Mouse (Mus musculus) midbrain, embryonic 14.5 days (tissue): ENCODE measurements around the gene Oscar. TPM values are rescaled to one million over a fixed set of nuclear protein-coding genes. Genes with fewer than 3 reads are reported as not detected.

Experiments
- microRNA-seq: library from miRNA; unstranded; fragments of <30 nt; microRNA quantifications from one replicate; pipeline ENCODE4, GENCODE M21; 2016
- polyA plus RNA-seq: library from polyadenylated mRNA; unstranded; fragments of >200 nt; fragmentation: Nextera tagmentation; extraction: Ambion mirVana; gene quantifications from 2 replicates; pipeline ENCODE4 v1.2.1, GENCODE M21; 2014

Gene Oscar
- polyA plus RNA-seq, 1 experiment from 2014 or later: 0.26 TPM

Small RNA genes within 50 kb of the gene (microRNA-seq; reads per million reads assigned to microRNA genes)
- gene Gm25100 (not detected), gene Mir3572 (5.7 reads per million, percentile 28 among the genes with 10 or more reads in this experiment)

Other genes with a start within 250 kb of the Oscar start
- 12.5 and 12.8 TPM in 2 replicates for gene Cacng8, start 225.5 kb downstream of the Oscar start, polyA plus RNA-seq
- gene Cacng6, start 192.0 kb downstream of the Oscar start, polyA plus RNA-seq: 0.18 TPM in 1 of 2 replicates, not detected in the other
- gene Tarm1, start 113.5 kb downstream of the Oscar start, polyA plus RNA-seq: not detected in 2 replicates
- gene Ndufa3, start 1.2 kb upstream of the Oscar start, polyA plus RNA-seq: 432 and 586 TPM in 2 replicates
- 30.4 and 38.5 TPM in 2 replicates for gene Tfpt, start 13.8 kb upstream of the Oscar start, polyA plus RNA-seq
- gene Prpf31, start 13.8 kb upstream of the Oscar start, polyA plus RNA-seq: 71.0 and 82.7 TPM in 2 replicates
- 36.6 and 51.2 TPM in 2 replicates for gene Cnot3, start 29.1 kb upstream of the Oscar start, polyA plus RNA-seq
- 10.6 TPM in 2 replicates for gene Leng1, start 49.7 kb upstream of the Oscar start, polyA plus RNA-seq
- gene Tmc4, start 61.4 kb upstream of the Oscar start, polyA plus RNA-seq: 3.0 and 3.2 TPM in 2 replicates
- 232 and 277 TPM in 2 replicates for gene Tsen34, start 76.7 kb upstream of the Oscar start, polyA plus RNA-seq
- gene Mboat7, start 77.4 kb upstream of the Oscar start, polyA plus RNA-seq: 70.6 and 70.7 TPM in 2 replicates
- 857 and 868 TPM in 2 replicates for gene Rps9, start 87.8 kb upstream of the Oscar start, polyA plus RNA-seq
- 0.11 and 0.34 TPM in 2 replicates for gene Pirb, start 104.2 kb upstream of the Oscar start, polyA plus RNA-seq
- not detected in 2 replicates for gene Gm15448, start 209.5 kb upstream of the Oscar start, polyA plus RNA-seq
- gene Pira2, start 228.9 kb upstream of the Oscar start, polyA plus RNA-seq: 0.12 TPM in 1 of 2 replicates, not detected in the other